Mouse (Mus musculus) retina, embryonic 14.5 days (tissue): ENCODE data around the gene 2010109A12Rik.
A peak's percentile ranks its signal among the peaks of the same experiment; 100 is the strongest.

Source experiments
- DNase-seq: peaks from one replicate; pipeline ENCODE4 v3.0.0-alpha.2; 2015; ENCODE audit warnings: low spot score

The 2010109A12Rik gene

DNA sequence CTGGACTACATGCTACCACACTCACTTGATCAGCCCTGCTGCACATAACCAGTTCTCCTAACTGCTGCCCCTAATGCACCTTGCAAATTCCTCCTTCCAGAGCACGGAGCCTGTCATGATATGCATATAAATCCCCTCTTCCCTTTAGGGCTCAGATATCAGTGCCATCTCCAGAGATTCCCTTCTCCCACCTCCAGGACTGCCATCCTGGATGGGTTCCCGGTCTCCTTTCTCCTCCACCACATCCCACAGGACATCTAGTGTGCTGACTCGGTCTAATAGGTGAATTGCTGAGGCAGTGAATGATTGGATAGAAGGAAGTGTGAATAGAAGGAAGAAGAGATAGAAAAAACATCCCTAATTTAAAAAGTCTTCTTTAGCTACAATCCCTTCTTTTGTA is 25.4 kb downstream of the 2010109A12Rik start:
- DNase-seq = no peak

GRCm38 (mm10) chr5:93232838-93233237 is 26.5 kb downstream of the 2010109A12Rik start:
- DNase-seq = no peak

GRCm38 (mm10) chr5:93234130-93234529 is 27.8 kb downstream of the 2010109A12Rik start:
- DNase-seq = no peak

DNA sequence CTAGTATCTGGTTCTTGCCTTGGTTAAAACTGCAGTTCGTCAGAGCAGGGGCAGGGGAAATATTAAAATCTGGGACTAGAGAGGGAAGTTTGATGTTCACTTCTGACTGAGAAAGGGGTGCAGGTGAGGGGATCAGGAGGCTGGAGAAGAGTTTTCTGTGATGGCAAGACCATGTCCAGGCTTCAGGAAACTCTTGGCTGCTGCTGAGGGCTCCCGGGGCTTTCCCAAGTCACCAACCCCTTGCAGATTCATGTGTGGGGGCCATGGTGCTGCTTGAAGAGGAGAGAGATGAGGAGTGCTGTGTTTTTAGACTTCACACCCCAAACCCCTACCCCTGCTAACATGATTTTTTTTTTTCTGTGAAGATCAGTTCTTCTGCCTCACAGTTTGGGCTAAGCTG is 28.3 kb downstream of the 2010109A12Rik start:
- no peak for DNase-seq

- peak; percentile 17 for DNase-seq
Observed at GRCm38 (mm10) chr5:93235888-93236287, 29.6 kb downstream of the 2010109A12Rik start.

- no peak for DNase-seq
Observed at GRCm38 (mm10) chr5:93236541-93236940, 30.2 kb downstream of the 2010109A12Rik start.

GRCm38 (mm10) chr5:93239590-93240544 is 33.5 kb downstream of the 2010109A12Rik start:
- no peak for DNase-seq

GRCm38 (mm10) chr5:93245280-93245679 is 39.0 kb downstream of the 2010109A12Rik start:
- no peak for DNase-seq

DNA sequence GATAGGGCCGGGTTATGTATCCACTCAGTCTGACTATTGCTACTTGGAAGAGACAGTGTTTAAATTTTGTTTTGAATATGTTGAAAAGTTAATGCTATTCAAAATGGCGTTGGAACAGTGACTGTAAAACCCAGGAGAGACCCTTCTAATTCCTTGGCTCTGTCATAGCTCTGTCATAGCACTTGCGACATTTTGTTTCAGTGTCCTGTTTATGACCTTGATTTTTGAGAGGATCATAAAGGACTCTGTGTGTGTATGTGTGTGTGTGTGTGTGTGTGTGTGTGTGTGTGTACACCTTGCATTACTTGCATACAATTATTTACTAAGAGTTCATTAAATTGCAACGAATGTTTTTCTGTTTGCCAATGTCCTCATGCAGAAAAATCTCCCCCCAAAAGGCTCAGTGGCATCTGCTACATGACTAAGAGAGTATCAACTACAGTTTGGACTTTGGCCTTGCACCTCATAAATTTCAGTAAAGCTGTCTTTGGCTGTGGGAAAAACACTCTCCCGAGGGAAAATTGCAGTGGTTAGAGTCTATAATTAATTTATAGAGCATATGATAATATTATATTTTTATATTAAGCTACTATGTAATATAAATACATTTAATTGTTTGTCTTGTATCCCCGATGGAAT is 43.7 kb downstream of the 2010109A12Rik start:
- no peak for DNase-seq

DNA sequence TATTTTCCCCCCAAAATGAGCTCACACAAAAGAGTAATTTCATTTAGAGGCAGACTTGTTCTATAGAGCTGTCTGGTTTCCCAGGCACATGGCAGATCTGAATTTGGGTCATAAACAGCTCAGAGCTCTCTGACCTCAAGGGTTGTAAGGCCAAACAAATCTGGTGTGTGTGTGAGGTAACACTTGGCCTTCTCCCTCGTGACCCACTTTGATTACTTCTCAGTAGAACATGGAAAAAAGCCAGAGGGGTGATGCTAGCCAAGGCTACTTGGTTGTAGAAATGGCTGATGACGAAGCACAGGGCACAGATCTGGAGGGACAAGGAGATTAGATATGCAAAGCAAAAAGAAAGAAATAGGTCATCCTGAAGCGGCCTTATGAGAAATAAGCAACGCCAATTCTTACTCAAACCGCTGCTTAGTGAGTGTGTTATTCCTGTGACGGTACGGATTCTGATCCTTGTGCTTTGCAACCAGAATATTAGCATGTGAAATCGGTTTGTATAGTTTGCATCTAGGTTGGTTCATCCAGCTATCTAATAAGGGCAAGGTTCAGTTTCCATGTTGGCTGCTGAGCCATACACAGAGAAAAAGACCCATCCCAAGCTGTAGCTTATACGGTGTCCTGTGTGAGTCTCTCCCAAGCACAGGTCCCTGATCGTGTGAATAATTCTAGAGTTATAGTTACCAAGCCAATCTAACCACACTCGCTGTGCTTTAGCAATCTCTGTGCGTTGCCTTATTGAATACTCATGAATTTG is 44.9 kb downstream of the 2010109A12Rik start:
- no peak for DNase-seq

GRCm38 (mm10) chr5:93255759-93256265 is 49.5 kb downstream of the 2010109A12Rik start:
- no peak for DNase-seq

DNA sequence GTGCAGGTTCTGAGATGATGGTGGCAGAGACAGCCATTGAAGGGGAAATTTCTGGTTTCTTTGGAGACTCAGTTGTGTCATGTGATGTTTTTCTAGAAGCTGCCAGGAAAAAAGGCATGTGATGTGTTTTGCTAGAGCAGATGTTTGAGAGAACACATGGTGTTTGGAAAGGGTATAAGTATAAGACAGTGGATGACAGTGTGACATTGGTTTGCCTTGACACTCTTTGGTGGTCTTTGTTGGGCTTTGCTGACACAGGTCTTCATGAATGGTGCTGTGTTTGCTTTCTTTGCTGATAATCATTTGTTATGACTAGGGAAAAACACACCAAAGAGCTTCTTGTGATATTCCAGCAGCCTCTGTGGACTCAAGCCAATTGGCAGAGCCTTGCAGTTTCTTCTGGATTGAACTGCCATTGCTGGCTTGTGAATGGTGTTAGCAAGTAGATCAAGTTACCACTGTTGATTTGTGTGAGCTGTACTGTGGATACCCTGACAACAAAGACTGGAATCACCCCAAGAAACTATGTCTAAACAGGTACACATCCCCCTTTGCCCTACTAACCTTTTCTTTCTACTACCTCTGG is 50.6 kb downstream of the 2010109A12Rik start:
- DNase-seq = no peak

GRCm38 (mm10) chr5:93259349-93259748 is 53.0 kb downstream of the 2010109A12Rik start:
- DNase-seq = no peak

- no peak for DNase-seq
Observed at GRCm38 (mm10) chr5:93260983-93261382, 54.7 kb downstream of the 2010109A12Rik start.

GRCm38 (mm10) chr5:93262751-93263150 is 56.4 kb downstream of the 2010109A12Rik start:
- DNase-seq = no peak
